Mouse (Mus musculus): ENCODE measurements around the gene Shprh. TPM values are rescaled to one million over a fixed set of nuclear protein-coding genes. Genes with fewer than 3 reads are reported as not detected.
"Not testable (repeated sequence)": the region's sequence is repeated elsewhere in the genome, so short reads cannot be mapped to it uniquely, and the experiment has no call there.

The Shprh gene
- polyA plus RNA-seq, 1 experiment from 2014 or later, result 22.6 TPM

- not testable (repeated sequence) for H3K4me1 ChIP-seq (ENCODE audit: control insufficient read depth, insufficient read depth, low read length); H3K27me3 ChIP-seq (ENCODE audit: control insufficient read depth, insufficient read depth, low read length); H3K4me2 ChIP-seq (ENCODE audit: low read depth, severe bottlenecking); H3K9ac ChIP-seq (ENCODE audit: low read length); H3K9me3 ChIP-seq (ENCODE audit: control insufficient read depth, low read length); H3K36me3 ChIP-seq (ENCODE audit: control insufficient read depth, insufficient read depth, low read length); H3K27ac ChIP-seq (replicated peaks; ENCODE audit: low read depth, low read length); ATAC-seq (ENCODE audit: insufficient number of reproducible peaks, low FRiP score, low TSS enrichment, low read depth); DNase-seq (ENCODE audit: low spot score); H3K4me3 ChIP-seq (ENCODE audit: low read depth, low read length)
- 79% methylated on average over 4 of the region's 4 CpGs for WGBS
Observed at GRCm38 (mm10) chr10:11253581-11253980, 104.4 kb downstream of the Shprh start.

- H3K9ac ChIP-seq (ENCODE audit: low read length), result no peak overlapping the region
- no peak for ATAC-seq (ENCODE audit: insufficient number of reproducible peaks, low FRiP score, low TSS enrichment, low read depth)
Observed at GRCm38 (mm10) chr10:11260119-11260518, 110.9 kb downstream of the Shprh start.

DNA sequence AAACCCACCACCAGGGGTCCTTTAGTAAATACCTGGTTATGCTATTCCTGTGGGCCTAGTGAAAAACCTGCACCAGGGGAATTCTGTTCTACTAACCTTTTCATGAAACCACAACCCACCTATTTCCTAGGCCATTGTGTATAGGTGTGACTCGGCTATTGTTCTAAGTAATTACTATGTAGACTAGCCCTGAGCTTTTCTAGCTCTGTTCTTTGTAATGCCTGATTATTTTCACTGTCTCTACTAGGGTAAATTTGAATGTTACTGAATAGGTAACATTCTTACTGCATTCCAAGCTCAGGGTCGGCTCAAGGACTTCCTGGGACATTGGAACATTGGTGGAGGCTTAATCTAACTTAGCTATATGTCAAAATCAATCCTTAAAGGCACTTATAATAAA lies 113.1 kb downstream of the Shprh start:
- 81% methylated on average over 2 of the region's 2 CpGs for WGBS
- H3K4me3 ChIP-seq (ENCODE audit: low read depth, low read length); ATAC-seq (ENCODE audit: insufficient number of reproducible peaks, low FRiP score, low TSS enrichment, low read depth); H3K4me1 ChIP-seq (ENCODE audit: control insufficient read depth, insufficient read depth, low read length); H3K9me3 ChIP-seq (ENCODE audit: control insufficient read depth, low read length); H3K36me3 ChIP-seq (ENCODE audit: control insufficient read depth, insufficient read depth, low read length); H3K27ac ChIP-seq (replicated peaks; ENCODE audit: low read depth, low read length); H3K4me2 ChIP-seq (ENCODE audit: low read depth, severe bottlenecking); H3K9ac ChIP-seq (ENCODE audit: low read length); DNase-seq (ENCODE audit: low spot score); H3K27me3 ChIP-seq (ENCODE audit: control insufficient read depth, insufficient read depth, low read length): not testable (repeated sequence)

More at GRCm38 (mm10) chr10:11260119-11260518, 110.9 kb downstream of the Shprh start:
- H3K27me3 ChIP-seq (ENCODE audit: control insufficient read depth, insufficient read depth, low read length), result no peaks in the 10 kb centered on the region
- H3K9me3 ChIP-seq (ENCODE audit: control insufficient read depth, low read length), result no peaks in the 10 kb centered on the region
- no peak overlapping the region for H3K27ac ChIP-seq (replicated peaks; ENCODE audit: low read depth, low read length)
- H3K4me1 ChIP-seq (ENCODE audit: control insufficient read depth, insufficient read depth, low read length), result no peaks in the 10 kb centered on the region
- no peak for DNase-seq (ENCODE audit: low spot score)
- H3K4me3 ChIP-seq (ENCODE audit: low read depth, low read length), result no peak overlapping the region
- no peaks in the 10 kb centered on the region for H3K36me3 ChIP-seq (ENCODE audit: control insufficient read depth, insufficient read depth, low read length)
- H3K4me2 ChIP-seq (ENCODE audit: low read depth, severe bottlenecking), result no peak overlapping the region

DNA sequence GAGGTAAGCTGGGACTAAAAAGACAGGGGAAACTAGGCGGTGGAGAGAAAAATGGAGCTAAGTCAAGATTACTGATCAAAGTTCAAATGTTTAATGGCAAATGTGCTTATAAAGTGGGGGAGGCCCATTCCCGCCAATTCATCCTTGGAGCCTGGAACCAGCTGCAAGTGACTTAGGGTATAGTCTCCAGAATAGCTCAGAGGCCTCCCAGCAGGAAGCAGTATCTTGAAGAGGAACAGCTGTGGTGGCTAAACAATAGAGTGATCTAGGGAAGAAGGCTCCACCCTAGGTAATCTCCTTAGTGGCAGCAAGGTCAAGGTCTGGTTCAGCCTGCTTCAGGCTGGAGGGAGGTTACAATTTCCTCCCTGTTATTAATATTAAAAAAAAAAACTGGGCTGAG lies 114.6 kb downstream of the Shprh start:
- not testable (repeated sequence) for DNase-seq (ENCODE audit: low spot score); H3K9me3 ChIP-seq (ENCODE audit: control insufficient read depth, low read length); H3K4me1 ChIP-seq (ENCODE audit: control insufficient read depth, insufficient read depth, low read length); H3K27me3 ChIP-seq (ENCODE audit: control insufficient read depth, insufficient read depth, low read length); H3K4me2 ChIP-seq (ENCODE audit: low read depth, severe bottlenecking); ATAC-seq (ENCODE audit: insufficient number of reproducible peaks, low FRiP score, low TSS enrichment, low read depth); H3K27ac ChIP-seq (replicated peaks; ENCODE audit: low read depth, low read length); H3K9ac ChIP-seq (ENCODE audit: low read length); H3K36me3 ChIP-seq (ENCODE audit: control insufficient read depth, insufficient read depth, low read length); H3K4me3 ChIP-seq (ENCODE audit: low read depth, low read length)
- 84% methylated on average over 2 of the region's 2 CpGs for WGBS

Other genes starting within 250 kb of the Shprh start
- 0.09 TPM in 1 of 2 replicates, not detected in the other for gene Grm1, start 67.1 kb upstream of the Shprh start, polyA plus RNA-seq (2014; fragmentation: Nextera tagmentation; extraction: Ambion mirVana)
- 44.7 and 45.3 TPM in 2 replicates for gene Fbxo30, start 131.9 kb downstream of the Shprh start, polyA plus RNA-seq (2014; fragmentation: Nextera tagmentation; extraction: Ambion mirVana)
- 0.37 and 0.87 TPM in 2 replicates for gene Epm2a, start 194.0 kb downstream of the Shprh start, polyA plus RNA-seq (2014; fragmentation: Nextera tagmentation; extraction: Ambion mirVana)

Data from limb, embryonic 11.5 days (tissue).